Mouse (Mus musculus) CH12.LX (cell line): ENCODE data around the gene Fbxl21. TPM values are rescaled to one million over a fixed set of nuclear protein-coding genes. Genes with fewer than 3 reads are reported as not detected.

Experiments used
- DNase-seq: peaks from one replicate; pipeline ENCODE4 v3.0.0-alpha.2; 2013; ENCODE audit errors: extremely low read depth
- H3K27ac ChIP-seq: 2 replicates; pipeline ENCODE4 v1.5.1; 2012; ENCODE audit warnings: low read depth, mild to moderate bottlenecking, control low read depth, moderate library complexity; ENCODE audit not compliant: insufficient read depth
- H3K27me3 ChIP-seq: replicated peaks from 2 replicates; pipeline ENCODE3; 2012; ENCODE audit warnings: inconsistent platforms
- H3K36me3 ChIP-seq, 2 experiments: replicated peaks in 1 of 2; 2 replicates each; pipeline versions ENCODE3 to v1.6.1; 2012; ENCODE audit warnings: inconsistent platforms in 1 of 2, low read length in 1 of 2, mild to moderate bottlenecking in 1 of 2, mixed read lengths in 1 of 2, moderate library complexity in 1 of 2; ENCODE audit not compliant: control insufficient read depth in 1 of 2, insufficient read depth in 1 of 2
- H3K4me1 ChIP-seq, 2 experiments: 2 replicates each; pipeline ENCODE4 v1.6.1; 2012; ENCODE audit warnings: inconsistent platforms in 1 of 2, moderate library complexity in 1 of 2; ENCODE audit not compliant: insufficient read depth in 2 of 2, control insufficient read depth in 1 of 2
- H3K4me2 ChIP-seq: 2 replicates; pipeline ENCODE4 v1.6.1; 2012; ENCODE audit warnings: low read depth, mild to moderate bottlenecking, control low read depth; ENCODE audit not compliant: poor library complexity, insufficient read depth, severe bottlenecking
- H3K4me3 ChIP-seq, 3 experiments: fragments of 150-350 bp in 1 of 3; sonication (generic) in 1 of 3; replicated peaks in 1 of 3; 2 replicates each; pipeline versions ENCODE3 to v1.5.1; 2011 to 2012; ENCODE audit warnings: low read depth in 2 of 3, low read length in 2 of 3, mild to moderate bottlenecking in 2 of 3, moderate library complexity in 2 of 3, control low read depth in 1 of 3, improper control_type of control experiment in 1 of 3, inconsistent platforms in 1 of 3, mixed read lengths in 1 of 3; ENCODE audit not compliant: poor library complexity in 1 of 3
- H3K79me2 ChIP-seq: replicated peaks from 2 replicates; pipeline ENCODE4 v1.6.1; 2012; ENCODE audit warnings: mild to moderate bottlenecking, moderate library complexity; ENCODE audit not compliant: control insufficient read depth, poor library complexity, insufficient read depth, severe bottlenecking; ENCODE audit errors: extremely low read depth
- H3K9ac ChIP-seq: 2 replicates; pipeline ENCODE4 v1.6.1; 2012; ENCODE audit warnings: low read depth, mild to moderate bottlenecking, control low read depth, moderate library complexity; ENCODE audit not compliant: insufficient read depth
- H3K9me3 ChIP-seq: replicated peaks from 2 replicates; pipeline ENCODE3; 2012; ENCODE audit warnings: low read length, inconsistent platforms, mixed read lengths
- BHLHE40 ChIP-seq: IDR thresholded peaks from 2 replicates; pipeline ENCODE4 v1.6.1; 2011; ENCODE audit warnings: mild to moderate bottlenecking, low read depth, low read length, improper control_type of control experiment
- CHD1 ChIP-seq: IDR thresholded peaks from 2 replicates; pipeline ENCODE4 v1.6.1; 2012; ENCODE audit warnings: low read depth, low read length, improper control_type of control experiment, inconsistent platforms
- CTCF ChIP-seq, 2 experiments: IDR thresholded peaks in 1 of 2; conservative IDR thresholded peaks in 1 of 2; 2 replicates each; pipeline ENCODE4 v1.5.1; 2011 to 2012; ENCODE audit warnings: low read depth in 2 of 2, low read length in 2 of 2, improper control_type of control experiment in 1 of 2, inconsistent platforms in 1 of 2, mild to moderate bottlenecking in 1 of 2, moderate library complexity in 1 of 2
- ELF1 ChIP-seq: IDR thresholded peaks from 2 replicates; pipeline ENCODE4 v1.6.1; 2014; ENCODE audit warnings: low read depth, mild to moderate bottlenecking, inconsistent platforms, low read length, improper control_type of control experiment
- EP300 ChIP-seq: IDR thresholded peaks from 2 replicates; pipeline ENCODE4 v1.6.1; 2011; ENCODE audit warnings: low read length, improper control_type of control experiment
- ETS1 ChIP-seq: conservative IDR thresholded peaks from 2 replicates; pipeline ENCODE4 v1.6.1; 2012; ENCODE audit warnings: low read depth, mild to moderate bottlenecking, inconsistent platforms, low read length, improper control_type of control experiment, moderate library complexity
- IRF4 ChIP-seq: IDR thresholded peaks from 2 replicates; pipeline ENCODE4 v1.6.1; 2014; ENCODE audit warnings: low read depth, mild to moderate bottlenecking, inconsistent platforms, low read length, improper control_type of control experiment
- JUN ChIP-seq: IDR thresholded peaks from 2 replicates; pipeline ENCODE4 v1.6.1; 2011; ENCODE audit warnings: low read depth, mild to moderate bottlenecking, low read length, improper control_type of control experiment, moderate library complexity; ENCODE audit not compliant: insufficient read depth
- MAFK ChIP-seq: IDR thresholded peaks from 2 replicates; pipeline ENCODE4 v1.6.1; 2011; ENCODE audit warnings: low read length, improper control_type of control experiment; ENCODE audit not compliant: insufficient replicate concordance
- MAZ ChIP-seq: IDR thresholded peaks from 2 replicates; pipeline ENCODE4 v1.6.1; 2012; ENCODE audit warnings: low read depth, mild to moderate bottlenecking, inconsistent platforms, low read length, improper control_type of control experiment, moderate library complexity
- MEF2A ChIP-seq: IDR thresholded peaks from 2 replicates; pipeline ENCODE4 v1.6.1; 2014; ENCODE audit warnings: low read depth, mild to moderate bottlenecking, inconsistent platforms, low read length, improper control_type of control experiment, borderline replicate concordance
- MXI1 ChIP-seq: IDR thresholded peaks from 2 replicates; pipeline ENCODE4 v1.6.1; 2011; ENCODE audit warnings: mild to moderate bottlenecking, low read depth, low read length, improper control_type of control experiment
- RAD21 ChIP-seq: IDR thresholded peaks from 2 replicates; pipeline ENCODE4 v1.6.1; 2011; ENCODE audit warnings: low read depth, mild to moderate bottlenecking, low read length, improper control_type of control experiment, moderate library complexity
- RCOR1 ChIP-seq: conservative IDR thresholded peaks from 2 replicates; pipeline ENCODE4 v1.6.1; 2012; ENCODE audit warnings: low read depth, mild to moderate bottlenecking, inconsistent platforms, low read length, improper control_type of control experiment
- SIN3A ChIP-seq: IDR thresholded peaks from 2 replicates; pipeline ENCODE4 v1.6.1; 2012; ENCODE audit warnings: low read length, improper control_type of control experiment, inconsistent platforms
- SMC3 ChIP-seq: IDR thresholded peaks from 2 replicates; pipeline ENCODE4 v1.6.1; 2011; ENCODE audit warnings: low read depth, low read length, improper control_type of control experiment
- TBP ChIP-seq: conservative IDR thresholded peaks from 2 replicates; pipeline ENCODE4 v1.6.1; 2011; ENCODE audit warnings: low read depth, low read length, improper control_type of control experiment
- TCF12 ChIP-seq: IDR thresholded peaks from 2 replicates; pipeline ENCODE4 v1.6.1; 2014; ENCODE audit warnings: low read depth, mild to moderate bottlenecking, inconsistent platforms, low read length, improper control_type of control experiment
- UBTF ChIP-seq: IDR thresholded peaks from 2 replicates; pipeline ENCODE4 v1.6.1; 2012; ENCODE audit warnings: low read depth, mild to moderate bottlenecking, inconsistent platforms, low read length, improper control_type of control experiment, moderate library complexity
- USF2 ChIP-seq: conservative IDR thresholded peaks from 2 replicates; pipeline ENCODE4 v1.6.1; 2011; ENCODE audit warnings: low read depth, low read length, improper control_type of control experiment
- ZNF384 ChIP-seq: IDR thresholded peaks from 2 replicates; pipeline ENCODE4 v1.6.1; 2012; ENCODE audit warnings: low read depth, low read length, improper control_type of control experiment, inconsistent platforms
- dilution Hi-C: fragments of 300-500 bp; cut with MboI; formaldehyde crosslinking; loops from 2 replicates; pipeline ENCODE4 v1.14.3; 2020; ENCODE audit warnings: low sequenced_read_pairs; ENCODE audit not compliant: extremely low pct_unique_long_range_greater_than_20kb, extremely low pct_ligation_motif_present
- in situ Hi-C: fragments of 300-500 bp; cut with MboI; formaldehyde crosslinking; loops from 3 replicates; pipeline ENCODE4 v1.14.3; 2019; ENCODE audit warnings: low sequenced_read_pairs, low pct_ligation_motif_present, low pct_unique_long_range_greater_than_20kb, mixed read lengths
- polyA plus RNA-seq: library from polyadenylated mRNA; unstranded; fragments of >175 nt; gene quantifications from 2 replicates; pipeline ENCODE4 v1.2.1, GENCODE M21; 2012; ENCODE audit warnings: low read depth; ENCODE audit not compliant: insufficient read length
- total RNA-seq, 2 experiments: library from RNA; depleted of rRNA; stranded (reverse); fragments of 300-350 nt in 1 of 2; fragments of >200 nt in 1 of 2; gene quantifications; 2 replicates each; pipeline ENCODE4 v1.2.3; 2012 to 2014

The Fbxl21 gene
- total and polyA plus RNA-seq, 3 experiments = not detected

GRCm38 (mm10) chr13:56475363-56475762 lies 46.9 kb upstream of the Fbxl21 start:
- dilution Hi-C loops = no loop called here
- TF ChIP-seq TCF12 (no peak), CTCF (conservative IDR thresholded peaks at IDR 0.05 in 1 of 2, IDR thresholded peaks at IDR 0.05 in 1 of 2; ENCODE audit: low read depth in 2 of 2, low read length in 2 of 2) (peak; percentile 52 to 91), RAD21 (peak; percentile 94), SMC3 (peak; percentile 74)
- H3K4me3 ChIP-seq = no peak overlapping the region
- in situ Hi-C loops = loop anchor here (10.0 kb wide), 2 partner anchors 69 to 179 kb away; partner anchors contain the start of gene Lect2
- no peak overlapping the region for H3K9ac ChIP-seq
- H3K4me2 ChIP-seq = peak overlapping the region; percentile 45; the same call in 1 of the 2 replicates
- H3K27me3 ChIP-seq = peaks cover 83% of the 10 kb centered on the region
- H3K9me3 ChIP-seq = no peaks in the 10 kb centered on the region
- DNase-seq = peak; percentile 61
- H3K4me1 ChIP-seq = peaks cover 2 to 21% of the 10 kb centered on the region in 2 experiments
- H3K36me3 ChIP-seq = no peaks in the 10 kb centered on the region
- no peak overlapping the region for H3K27ac ChIP-seq
- H3K79me2 ChIP-seq = no peaks in the 10 kb centered on the region

- H3K9me3 ChIP-seq = no peaks in the 10 kb centered on the region
- H3K27me3 ChIP-seq = peaks cover 83% of the 10 kb centered on the region
- H3K36me3 ChIP-seq = no peaks in the 10 kb centered on the region
- no peak overlapping the region for H3K4me3 ChIP-seq
- no peak overlapping the region for H3K4me2 ChIP-seq
- no peaks in the 10 kb centered on the region for H3K79me2 ChIP-seq
- in situ Hi-C loops = loop anchor here (10.0 kb wide), 2 partner anchors 68 to 178 kb away; partner anchors contain the start of gene Lect2
- peak; percentile 85 for DNase-seq
- dilution Hi-C loops = no loop called here
- no peak overlapping the region for H3K9ac ChIP-seq
- peak; percentile 76; the same call in 1 of the 2 replicates for TF ChIP-seq ETS1
- peak; percentile 50; the same call in 1 of the 2 replicates for TF ChIP-seq ZNF384
- TF ChIP-seq TCF12 = peak; percentile 68
- TF ChIP-seq USF2 = no peak
- TF ChIP-seq TBP = no peak
- peak; percentile 16; the same call in 1 of the 2 replicates for TF ChIP-seq JUN
- TF ChIP-seq MAFK = peak; percentile 94
- peak; percentile 93 for TF ChIP-seq IRF4
- TF ChIP-seq CHD1 = no peak
- peak; percentile 86 for TF ChIP-seq RCOR1
- TF ChIP-seq SMC3 = no peak
- peak; percentile 76 for TF ChIP-seq MEF2A
- peak; percentile 90 for TF ChIP-seq MAZ
- peak; percentile 86 for TF ChIP-seq BHLHE40
- TF ChIP-seq SIN3A = no peak
- no peak for TF ChIP-seq RAD21
- TF ChIP-seq UBTF = no peak
- TF ChIP-seq MXI1 = no peak
- peak; percentile 75 for TF ChIP-seq EP300
- no peak for TF ChIP-seq ELF1
- H3K27ac ChIP-seq = no peak overlapping the region
- peaks cover 2 to 21% of the 10 kb centered on the region in 2 experiments for H3K4me1 ChIP-seq
Measured at GRCm38 (mm10) chr13:56476790-56477189, 45.5 kb upstream of the Fbxl21 start.
